Mouse (Mus musculus): Measurements from ENCODE around the gene 2310039H08Rik. TPM values are rescaled to one million over a fixed set of nuclear protein-coding genes. Genes with fewer than 3 reads are reported as not detected.

Gene 2310039H08Rik
- polyA plus RNA-seq, 1 experiment from 2014 or later, result 192 TPM

DNA sequence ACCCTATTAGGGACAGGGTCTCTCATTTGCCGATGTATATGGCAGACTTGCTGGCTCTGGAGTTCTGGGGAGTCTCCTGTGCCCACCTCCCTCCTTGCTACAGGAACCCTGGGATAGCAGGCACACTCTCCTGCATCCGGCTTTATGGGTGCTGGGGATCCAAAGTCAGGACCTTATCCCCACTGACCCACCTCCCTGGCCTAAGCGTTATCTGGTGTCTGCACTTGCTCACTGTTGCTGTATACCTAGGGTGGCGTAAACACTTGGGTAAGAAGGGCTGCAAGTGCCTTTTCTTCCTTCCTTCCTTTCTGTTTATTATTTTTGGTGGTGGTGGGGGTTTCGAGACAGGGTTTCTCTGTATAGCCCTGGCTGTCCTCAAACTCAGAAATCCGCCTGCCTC lies 31.1 kb upstream of the 2310039H08Rik start:
- H3K9me3 ChIP-seq (ENCODE audit: low read length), result peaks cover 2% of the 10 kb centered on the region; the same call in 1 of the 2 replicates
- no peaks in the 10 kb centered on the region for H3K27me3 ChIP-seq (ENCODE audit: insufficient read depth, low read length)
- ATAC-seq (no peak), DNase-seq (no peak)
- WGBS (ENCODE audit: insufficient replicate concordance), result 81% methylated on average over 6 of the region's 6 CpGs
- H3K27ac ChIP-seq (ENCODE audit: low read depth), result no peak overlapping the region
- no peak for TF ChIP-seq CTCF (IDR thresholded peaks at IDR 0.05; ENCODE audit: low read depth)
- TF ChIP-seq EP300 (IDR thresholded peaks at IDR 0.05; ENCODE audit: low read depth), result no peak
- H3K4me2 ChIP-seq (ENCODE audit: low read depth, low read length), result no peak overlapping the region
- no peak overlapping the region for H3K4me3 ChIP-seq (ENCODE audit: low read depth, low read length)
- H3K9ac ChIP-seq (replicated peaks), result no peak overlapping the region
- H3K4me1 ChIP-seq (ENCODE audit: insufficient read depth), result no peaks in the 10 kb centered on the region
- peaks cover 21% of the 10 kb centered on the region; the same call in 1 of the 2 replicates for H3K36me3 ChIP-seq (replicated peaks; ENCODE audit: insufficient read depth, low read length)

DNA sequence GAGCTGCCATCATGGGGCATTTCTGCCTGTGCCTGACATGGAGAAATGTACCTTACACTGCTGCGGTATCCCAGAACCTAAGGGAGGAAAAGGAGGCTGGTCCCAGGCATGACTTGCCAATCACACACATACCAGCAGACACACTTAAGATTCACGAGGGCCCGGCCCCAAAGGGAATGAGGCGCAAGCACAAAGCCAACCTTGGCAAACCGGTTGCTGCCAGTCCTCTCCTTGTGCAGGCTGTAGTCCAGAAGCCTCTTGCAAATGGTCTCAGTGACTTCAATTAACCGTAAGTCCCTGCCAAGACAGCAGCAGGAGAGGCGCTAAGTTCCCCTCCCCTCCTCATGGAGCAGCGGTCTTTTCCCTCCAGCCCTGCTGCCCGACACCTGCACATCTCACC lies 29.4 kb upstream of the 2310039H08Rik start:
- peaks cover 11% of the 10 kb centered on the region for H3K4me1 ChIP-seq (ENCODE audit: insufficient read depth)
- H3K4me3 ChIP-seq (ENCODE audit: low read depth, low read length), result no peak overlapping the region
- peaks cover 26% of the 10 kb centered on the region; the same call in 1 of the 2 replicates for H3K36me3 ChIP-seq (replicated peaks; ENCODE audit: insufficient read depth, low read length)
- H3K27ac ChIP-seq (ENCODE audit: low read depth), result no peak overlapping the region
- no peak overlapping the region for H3K4me2 ChIP-seq (ENCODE audit: low read depth, low read length)
- DNase-seq, result no peak
- ATAC-seq, result no peak
- WGBS (ENCODE audit: insufficient replicate concordance), result 90% methylated on average over 9 of the region's 9 CpGs
- H3K9me3 ChIP-seq (ENCODE audit: low read length), result peaks cover 2% of the 10 kb centered on the region; the same call in 1 of the 2 replicates
- H3K27me3 ChIP-seq (ENCODE audit: insufficient read depth, low read length), result no peaks in the 10 kb centered on the region
- TF ChIP-seq CTCF (IDR thresholded peaks at IDR 0.05; ENCODE audit: low read depth), result no peak
- TF ChIP-seq EP300 (IDR thresholded peaks at IDR 0.05; ENCODE audit: low read depth), result no peak
- no peak overlapping the region for H3K9ac ChIP-seq (replicated peaks)

DNA sequence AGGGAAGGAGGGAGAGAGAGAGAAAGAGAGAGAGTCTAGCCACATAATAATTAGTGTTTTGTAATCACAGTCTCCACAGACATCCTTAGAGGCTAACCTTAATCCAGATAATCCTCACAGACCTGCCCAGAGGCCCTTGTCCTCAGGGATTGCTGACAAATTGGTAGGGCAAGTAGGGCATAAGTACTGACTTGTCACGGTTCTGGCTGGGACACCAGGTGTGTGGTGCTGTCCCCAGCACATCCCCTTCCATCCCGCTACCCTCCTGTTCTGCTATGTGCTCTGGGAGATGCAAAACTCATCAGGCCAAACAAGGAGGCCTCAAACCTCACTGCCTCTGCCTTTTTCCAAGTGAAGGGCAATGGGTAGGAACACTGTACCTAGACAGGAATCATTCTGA lies 26.9 kb upstream of the 2310039H08Rik start:
- Histone ChIP-seq H3K36me3 (replicated peaks; ENCODE audit: insufficient read depth, low read length) (peaks cover 27% of the 10 kb centered on the region; the same call in 1 of the 2 replicates), H3K4me2 (ENCODE audit: low read depth, low read length) (no peak overlapping the region), H3K9me3 (ENCODE audit: low read length) (no peaks in the 10 kb centered on the region), H3K9ac (replicated peaks) (no peak overlapping the region), H3K4me3 (ENCODE audit: low read depth, low read length) (no peak overlapping the region), H3K27me3 (ENCODE audit: insufficient read depth, low read length) (no peaks in the 10 kb centered on the region), H3K4me1 (ENCODE audit: insufficient read depth) (peaks cover 24% of the 10 kb centered on the region), H3K27ac (ENCODE audit: low read depth) (no peak overlapping the region)
- DNase-seq (no peak), ATAC-seq (no peak)
- 88% methylated on average over 2 of the region's 2 CpGs for WGBS (ENCODE audit: insufficient replicate concordance)
- no peak for TF ChIP-seq EP300 (IDR thresholded peaks at IDR 0.05; ENCODE audit: low read depth)
- TF ChIP-seq CTCF (IDR thresholded peaks at IDR 0.05; ENCODE audit: low read depth), result no peak

DNA sequence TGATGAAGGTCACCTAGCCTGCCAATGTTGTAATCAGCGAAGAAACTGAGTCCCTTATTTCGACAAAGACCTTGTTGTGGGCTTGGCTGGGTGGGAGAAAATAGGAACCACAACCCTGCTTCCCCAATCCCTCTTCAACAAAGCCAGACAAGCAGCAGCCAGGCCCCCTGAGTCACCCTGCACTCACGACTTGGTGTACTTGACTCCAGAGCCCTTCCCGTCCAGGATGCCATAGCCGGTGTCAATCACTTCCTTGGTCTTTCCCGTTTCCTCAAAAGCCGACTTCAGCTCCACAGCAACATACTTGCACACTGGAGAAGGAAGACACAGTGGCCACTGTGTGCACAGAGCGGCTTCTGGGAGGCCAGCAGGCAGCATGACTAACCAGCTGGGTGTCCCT lies 25.2 kb upstream of the 2310039H08Rik start:
- H3K36me3 ChIP-seq (replicated peaks; ENCODE audit: insufficient read depth, low read length), result peaks cover 22% of the 10 kb centered on the region; the same call in 1 of the 2 replicates
- ATAC-seq (no peak), DNase-seq (no peak)
- 0 out of 2 replicates have a peak overlapping the region, but pooled peaks have one; percentile 16 for H3K27ac ChIP-seq (ENCODE audit: low read depth)
- no peaks in the 10 kb centered on the region for H3K27me3 ChIP-seq (ENCODE audit: insufficient read depth, low read length)
- no peak overlapping the region for H3K4me2 ChIP-seq (ENCODE audit: low read depth, low read length)
- TF ChIP-seq CTCF (IDR thresholded peaks at IDR 0.05; ENCODE audit: low read depth) (no peak), EP300 (IDR thresholded peaks at IDR 0.05; ENCODE audit: low read depth) (no peak)
- peaks cover 31% of the 10 kb centered on the region for H3K4me1 ChIP-seq (ENCODE audit: insufficient read depth)
- H3K4me3 ChIP-seq (ENCODE audit: low read depth, low read length), result no peak overlapping the region
- H3K9ac ChIP-seq (replicated peaks), result no peak overlapping the region
- 58% methylated on average over 8 of the region's 8 CpGs for WGBS (ENCODE audit: insufficient replicate concordance)
- H3K9me3 ChIP-seq (ENCODE audit: low read length), result no peaks in the 10 kb centered on the region

DNA sequence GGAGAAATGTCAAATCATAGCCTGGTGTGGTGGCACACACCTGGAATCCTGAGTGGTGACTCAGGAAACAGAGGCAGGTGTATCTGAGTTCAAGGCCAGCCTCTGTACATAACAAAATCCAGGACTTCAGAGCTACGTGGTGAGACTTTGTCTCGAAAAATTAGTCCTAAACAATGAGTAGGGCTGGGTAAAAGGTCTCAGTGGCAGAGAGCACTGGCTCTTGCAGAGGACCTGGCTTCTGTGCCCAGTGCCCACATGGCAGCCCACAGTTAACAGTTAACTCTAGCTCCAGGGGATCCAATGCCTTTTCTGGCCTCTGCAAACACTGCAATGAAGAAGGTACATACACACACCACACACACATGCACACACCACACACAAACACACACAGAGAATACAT lies 24.6 kb upstream of the 2310039H08Rik start:
- H3K36me3 ChIP-seq (replicated peaks; ENCODE audit: insufficient read depth, low read length), result peaks cover 22% of the 10 kb centered on the region; the same call in 1 of the 2 replicates
- no peaks in the 10 kb centered on the region for H3K27me3 ChIP-seq (ENCODE audit: insufficient read depth, low read length)
- H3K4me1 ChIP-seq (ENCODE audit: insufficient read depth), result peaks cover 36% of the 10 kb centered on the region
- no peak for ATAC-seq
- H3K4me2 ChIP-seq (ENCODE audit: low read depth, low read length), result no peak overlapping the region
- H3K9ac ChIP-seq (replicated peaks), result no peak overlapping the region
- DNase-seq, result no peak
- 53% methylated on average over 2 of the region's 2 CpGs for WGBS (ENCODE audit: insufficient replicate concordance)
- TF ChIP-seq CTCF (IDR thresholded peaks at IDR 0.05; ENCODE audit: low read depth) (no peak), EP300 (IDR thresholded peaks at IDR 0.05; ENCODE audit: low read depth) (no peak)
- no peaks in the 10 kb centered on the region for H3K9me3 ChIP-seq (ENCODE audit: low read length)
- H3K4me3 ChIP-seq (ENCODE audit: low read depth, low read length), result no peak overlapping the region
- peak overlapping the region; percentile 16; the same call in 1 of the 2 replicates for H3K27ac ChIP-seq (ENCODE audit: low read depth)

DNA sequence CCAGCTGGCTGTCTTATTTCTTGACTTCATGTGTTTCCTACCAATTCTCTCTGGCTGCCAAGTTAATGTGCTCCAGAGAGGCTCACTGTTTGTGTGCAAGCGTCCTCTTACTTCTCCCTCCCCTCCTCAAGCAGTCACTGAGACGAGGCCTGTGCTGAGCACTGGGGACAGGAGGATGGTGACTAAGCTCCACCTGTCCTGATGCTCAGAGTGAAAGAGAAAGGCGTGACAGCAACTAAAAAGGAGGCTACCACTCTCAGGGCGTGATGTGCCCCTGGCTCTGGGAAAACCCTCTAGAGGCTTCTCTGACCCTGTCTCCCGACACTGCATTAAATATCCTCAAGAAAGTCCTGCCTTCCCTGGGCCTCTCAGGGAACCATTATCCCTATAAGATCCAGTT lies 23.2 kb upstream of the 2310039H08Rik start:
- H3K4me3 ChIP-seq (ENCODE audit: low read depth, low read length), result no peak overlapping the region
- no peak for ATAC-seq
- H3K27ac ChIP-seq (ENCODE audit: low read depth), result no peak overlapping the region
- H3K9ac ChIP-seq (replicated peaks), result no peak overlapping the region
- H3K9me3 ChIP-seq (ENCODE audit: low read length), result no peaks in the 10 kb centered on the region
- H3K4me1 ChIP-seq (ENCODE audit: insufficient read depth), result peaks cover 36% of the 10 kb centered on the region
- no peak overlapping the region for H3K4me2 ChIP-seq (ENCODE audit: low read depth, low read length)
- 85% methylated on average over 5 of the region's 5 CpGs for WGBS (ENCODE audit: insufficient replicate concordance)
- TF ChIP-seq EP300 (IDR thresholded peaks at IDR 0.05; ENCODE audit: low read depth) (no peak), CTCF (IDR thresholded peaks at IDR 0.05; ENCODE audit: low read depth) (no peak)
- H3K27me3 ChIP-seq (ENCODE audit: insufficient read depth, low read length), result no peaks in the 10 kb centered on the region
- no peak for DNase-seq
- peaks cover 16% of the 10 kb centered on the region; the same call in 1 of the 2 replicates for H3K36me3 ChIP-seq (replicated peaks; ENCODE audit: insufficient read depth, low read length)
